Mouse (Mus musculus): ENCODE measurements around the gene Lbh. TPM values are rescaled to one million over a fixed set of nuclear protein-coding genes. Genes with fewer than 3 reads are reported as not detected.

Lbh gene
- polyA plus RNA-seq, 1 experiment from 2014 or later, result 6.4 TPM

GRCm38 (mm10) chr17:72949247-72949701, 31.2 kb downstream of the Lbh start:
- H3K4me1 ChIP-seq (ENCODE audit: insufficient read depth), result peaks cover 8% of the 10 kb centered on the region; the same call in 1 of the 2 replicates
- H3K27ac ChIP-seq (ENCODE audit: low read depth), result no peak overlapping the region
- H3K27me3 ChIP-seq (ENCODE audit: insufficient read depth, low read length), result no peaks in the 10 kb centered on the region
- ATAC-seq (ENCODE audit: insufficient read depth) (no peak), DNase-seq (no peak)
- no peak overlapping the region for H3K4me3 ChIP-seq (ENCODE audit: low read depth, low read length)
- no peak for TF ChIP-seq CTCF (IDR thresholded peaks at IDR 0.05; ENCODE audit: low read depth)
- no peak overlapping the region for H3K4me2 ChIP-seq
- WGBS, result 80% methylated on average over 7 of the region's 7 CpGs
- H3K9me3 ChIP-seq (ENCODE audit: low read depth, low read length), result no peaks in the 10 kb centered on the region
- H3K36me3 ChIP-seq (ENCODE audit: insufficient read depth), result no peaks in the 10 kb centered on the region
- H3K9ac ChIP-seq, result no peak overlapping the region

GRCm38 (mm10) chr17:72951331-72951730, 33.2 kb downstream of the Lbh start:
- no peak overlapping the region for H3K4me3 ChIP-seq (ENCODE audit: low read depth, low read length)
- H3K4me1 ChIP-seq (ENCODE audit: insufficient read depth), result peaks cover 8% of the 10 kb centered on the region; the same call in 1 of the 2 replicates
- no peak for TF ChIP-seq CTCF (IDR thresholded peaks at IDR 0.05; ENCODE audit: low read depth)
- no peak overlapping the region for H3K4me2 ChIP-seq
- H3K27ac ChIP-seq (ENCODE audit: low read depth), result no peak overlapping the region
- no peaks in the 10 kb centered on the region for H3K9me3 ChIP-seq (ENCODE audit: low read depth, low read length)
- no peaks in the 10 kb centered on the region for H3K27me3 ChIP-seq (ENCODE audit: insufficient read depth, low read length)
- H3K9ac ChIP-seq, result no peak overlapping the region
- WGBS, result 65% methylated on average over 6 of the region's 6 CpGs
- ATAC-seq (ENCODE audit: insufficient read depth) (no peak), DNase-seq (no peak)
- no peaks in the 10 kb centered on the region for H3K36me3 ChIP-seq (ENCODE audit: insufficient read depth)

- H3K27me3 ChIP-seq (ENCODE audit: insufficient read depth, low read length), result no peaks in the 10 kb centered on the region
- H3K36me3 ChIP-seq (ENCODE audit: insufficient read depth), result no peaks in the 10 kb centered on the region
- H3K9ac ChIP-seq, result no peak overlapping the region
- no peaks in the 10 kb centered on the region for H3K4me1 ChIP-seq (ENCODE audit: insufficient read depth)
- DNase-seq (no peak), ATAC-seq (ENCODE audit: insufficient read depth) (no peak)
- H3K27ac ChIP-seq (ENCODE audit: low read depth), result no peak overlapping the region
- H3K9me3 ChIP-seq (ENCODE audit: low read depth, low read length), result no peaks in the 10 kb centered on the region
- no peak overlapping the region for H3K4me3 ChIP-seq (ENCODE audit: low read depth, low read length)
- 73% methylated on average over 6 of the region's 6 CpGs for WGBS
- no peak overlapping the region for H3K4me2 ChIP-seq
- no peak for TF ChIP-seq CTCF (IDR thresholded peaks at IDR 0.05; ENCODE audit: low read depth)
These were observed 35.9 kb downstream of the Lbh start for GRCm38 (mm10) chr17:72953811-72954685.

GRCm38 (mm10) chr17:72955534-72955933, 37.4 kb downstream of the Lbh start:
- no peak for TF ChIP-seq CTCF (IDR thresholded peaks at IDR 0.05; ENCODE audit: low read depth)
- H3K36me3 ChIP-seq (ENCODE audit: insufficient read depth), result no peaks in the 10 kb centered on the region
- DNase-seq (no peak), ATAC-seq (ENCODE audit: insufficient read depth) (no peak)
- no peak overlapping the region for H3K4me3 ChIP-seq (ENCODE audit: low read depth, low read length)
- no peak overlapping the region for H3K9ac ChIP-seq
- no peaks in the 10 kb centered on the region for H3K4me1 ChIP-seq (ENCODE audit: insufficient read depth)
- H3K27me3 ChIP-seq (ENCODE audit: insufficient read depth, low read length), result no peaks in the 10 kb centered on the region
- no peak overlapping the region for H3K4me2 ChIP-seq
- 35% methylated on average over 2 of the region's 2 CpGs for WGBS
- H3K27ac ChIP-seq (ENCODE audit: low read depth), result no peak overlapping the region
- H3K9me3 ChIP-seq (ENCODE audit: low read depth, low read length), result no peaks in the 10 kb centered on the region

- ATAC-seq (ENCODE audit: insufficient read depth), result no peak
- H3K27ac ChIP-seq (ENCODE audit: low read depth), result no peak overlapping the region
These were observed 38.9 kb downstream of the Lbh start for GRCm38 (mm10) chr17:72957016-72957415.

GRCm38 (mm10) chr17:72958886-72959285, 40.8 kb downstream of the Lbh start:
- Histone ChIP-seq H3K4me1 (ENCODE audit: insufficient read depth) (no peaks in the 10 kb centered on the region), H3K36me3 (ENCODE audit: insufficient read depth) (no peaks in the 10 kb centered on the region), H3K4me2 (no peak overlapping the region), H3K27ac (ENCODE audit: low read depth) (no peak overlapping the region), H3K27me3 (ENCODE audit: insufficient read depth, low read length) (no peaks in the 10 kb centered on the region), H3K4me3 (ENCODE audit: low read depth, low read length) (no peak overlapping the region), H3K9ac (no peak overlapping the region), H3K9me3 (ENCODE audit: low read depth, low read length) (no peaks in the 10 kb centered on the region)
- no peak for DNase-seq
- TF ChIP-seq CTCF (IDR thresholded peaks at IDR 0.05; ENCODE audit: low read depth), result no peak
- 88% methylated on average over 5 of the region's 5 CpGs for whole genome bisulfite sequencing
- ATAC-seq (ENCODE audit: insufficient read depth), result no peak

More at GRCm38 (mm10) chr17:72957016-72957415, 38.9 kb downstream of the Lbh start:
- 79% methylated on average over 6 of the region's 6 CpGs for WGBS
- Histone ChIP-seq H3K9ac (no peak overlapping the region), H3K36me3 (ENCODE audit: insufficient read depth) (no peaks in the 10 kb centered on the region), H3K4me1 (ENCODE audit: insufficient read depth) (no peaks in the 10 kb centered on the region), H3K27me3 (ENCODE audit: insufficient read depth, low read length) (no peaks in the 10 kb centered on the region), H3K9me3 (ENCODE audit: low read depth, low read length) (no peaks in the 10 kb centered on the region), H3K4me2 (no peak overlapping the region), H3K4me3 (ENCODE audit: low read depth, low read length) (no peak overlapping the region)
- no peak for TF ChIP-seq CTCF (IDR thresholded peaks at IDR 0.05; ENCODE audit: low read depth)
- DNase-seq, result no peak

GRCm38 (mm10) chr17:72959497-72960039, 41.5 kb downstream of the Lbh start:
- WGBS, result 64% methylated on average over 5 of the region's 5 CpGs
- no peaks in the 10 kb centered on the region for H3K27me3 ChIP-seq (ENCODE audit: insufficient read depth, low read length)
- ATAC-seq (ENCODE audit: insufficient read depth), result no peak

More at GRCm38 (mm10) chr17:72959497-72960039, 41.5 kb downstream of the Lbh start:
- H3K9ac ChIP-seq, result no peak overlapping the region
- no peak for DNase-seq
- TF ChIP-seq CTCF (IDR thresholded peaks at IDR 0.05; ENCODE audit: low read depth), result no peak
- no peak overlapping the region for H3K4me3 ChIP-seq (ENCODE audit: low read depth, low read length)
- no peaks in the 10 kb centered on the region for H3K9me3 ChIP-seq (ENCODE audit: low read depth, low read length)
- H3K4me2 ChIP-seq, result no peak overlapping the region
- H3K36me3 ChIP-seq (ENCODE audit: insufficient read depth), result no peaks in the 10 kb centered on the region
- no peaks in the 10 kb centered on the region for H3K4me1 ChIP-seq (ENCODE audit: insufficient read depth)
- no peak overlapping the region for H3K27ac ChIP-seq (ENCODE audit: low read depth)

Data from lung, embryonic 14.5 days (tissue).